Mouse (Mus musculus) gastrocnemius, adult 18-20 months (tissue): ENCODE data around the gene Cacnb4. TPM values are rescaled to one million over a fixed set of nuclear protein-coding genes. Genes with fewer than 3 reads are reported as not detected.

Experiments
- DNase-seq: peaks from one replicate; pipeline ENCODE4 v3.0.0; 2021; ENCODE audit warnings: low spot score
- total RNA-seq, 2 experiments: library from RNA; stranded (reverse); gene quantifications; 2 replicates each; pipeline ENCODE4 v1.2.3; 2021

The Cacnb4 gene
- total RNA-seq, 2 experiments from 2014 or later, result 0.21 to 0.55 TPM

DNA sequence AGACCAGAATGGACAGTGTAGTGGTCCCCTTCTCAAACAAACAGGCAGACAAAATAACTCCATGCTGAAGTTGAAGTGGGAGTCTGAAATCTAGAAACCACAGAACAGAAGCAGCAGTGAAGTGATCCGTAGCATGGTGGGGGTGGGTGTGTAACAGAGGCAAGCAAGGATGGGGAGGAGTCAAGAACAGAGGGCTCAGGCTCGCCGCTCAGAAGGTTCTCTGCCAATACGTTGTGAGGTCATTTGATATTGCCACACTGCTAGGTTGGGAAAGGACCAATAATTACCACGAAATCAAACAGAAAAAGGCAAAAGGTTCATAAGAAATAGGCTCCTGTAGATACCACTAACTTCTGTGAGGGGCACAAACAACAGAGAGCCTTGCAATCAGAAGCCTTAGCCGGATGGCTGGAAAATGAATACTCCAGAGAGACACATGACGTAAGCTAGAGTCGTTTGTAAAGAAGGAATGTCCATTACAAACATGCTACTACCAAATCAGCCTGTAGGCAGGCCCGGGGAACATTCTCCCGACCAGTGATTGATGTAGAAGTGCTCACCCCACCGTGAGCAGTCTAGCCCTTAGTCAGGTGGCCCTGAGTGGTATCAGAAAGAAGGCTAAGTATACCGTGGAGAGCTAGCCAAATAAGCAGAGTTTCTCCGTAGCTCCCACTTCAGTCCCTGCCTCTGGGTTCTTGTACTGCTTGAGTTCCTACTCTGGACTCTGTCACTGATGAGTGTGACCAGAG lies 199.7 kb downstream of the Cacnb4 start:
- no peak for DNase-seq

DNA sequence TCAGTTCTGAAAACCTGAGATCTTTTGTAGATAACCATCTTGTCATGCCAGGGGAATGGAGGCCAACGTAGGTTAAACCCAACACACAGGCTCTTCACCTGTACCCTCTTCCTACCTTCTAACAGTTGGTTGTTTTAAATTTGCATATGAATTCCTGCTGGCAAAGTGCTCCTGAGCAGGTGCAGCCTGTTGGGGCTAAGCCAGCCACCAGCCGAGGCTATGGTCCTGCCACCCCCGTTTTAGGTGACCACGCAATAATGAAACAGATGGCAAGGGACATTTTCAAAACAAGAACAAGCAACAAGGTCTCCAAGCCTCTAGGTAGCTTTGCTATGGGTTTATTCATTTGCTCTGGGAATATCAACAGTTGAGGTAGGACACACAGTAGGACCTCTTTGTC lies 200.8 kb downstream of the Cacnb4 start:
- DNase-seq, result no peak

DNA sequence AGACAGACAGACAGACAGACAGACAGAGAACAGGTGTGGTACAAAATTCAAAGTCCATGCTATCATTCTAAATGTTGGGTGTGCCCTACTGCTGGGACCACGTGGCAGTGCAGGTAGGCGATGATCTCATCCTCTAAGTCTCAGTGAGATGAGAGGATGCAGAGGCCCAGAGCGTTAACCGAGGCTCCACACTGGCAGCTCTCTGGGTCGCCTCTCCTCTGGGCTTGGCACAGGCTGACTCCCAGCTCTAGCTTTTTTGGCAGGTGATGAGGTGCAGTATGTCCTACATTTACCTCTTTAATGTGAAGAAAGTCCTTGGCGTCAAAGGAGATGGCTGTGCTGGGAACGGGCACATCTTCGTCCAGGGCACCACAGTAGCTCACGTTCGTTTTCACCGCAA lies 202.1 kb downstream of the Cacnb4 start:
- DNase-seq, result no peak

DNA sequence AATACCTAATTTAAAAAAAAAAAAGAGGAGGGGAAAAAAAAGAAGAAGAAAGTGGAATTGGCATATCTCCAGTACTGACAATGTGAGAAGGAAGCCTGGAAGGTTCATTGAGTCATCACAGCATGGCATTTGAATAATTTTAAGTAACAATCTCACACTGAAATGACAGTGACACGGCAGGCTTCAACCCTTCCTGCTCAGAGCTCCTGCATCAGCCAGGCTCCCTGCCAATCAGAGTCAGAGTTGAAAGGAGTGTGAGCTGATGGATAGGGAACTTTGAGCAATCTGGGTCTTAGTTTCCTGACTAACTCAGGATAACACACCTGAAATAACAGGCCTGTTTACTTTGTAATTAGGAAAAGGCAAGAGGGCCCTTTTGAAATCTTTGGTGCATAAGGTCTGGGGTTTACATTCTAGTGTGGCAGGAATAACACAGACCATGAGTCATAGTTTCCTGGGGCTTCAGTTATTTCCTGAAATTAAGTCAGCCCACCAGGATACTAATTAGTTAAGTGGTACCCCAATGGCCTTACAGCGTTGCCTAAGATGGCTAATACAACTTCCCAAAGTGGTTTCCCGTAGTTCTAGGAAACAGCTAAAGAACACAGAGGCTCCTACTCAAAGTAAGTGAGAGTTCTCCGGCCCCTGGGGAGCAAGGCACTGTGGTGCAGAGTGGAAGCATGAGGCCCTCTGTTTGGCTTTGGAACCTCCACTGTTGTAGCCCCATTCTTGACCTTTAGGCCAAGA lies 204.9 kb downstream of the Cacnb4 start:
- DNase-seq, result no peak

DNA sequence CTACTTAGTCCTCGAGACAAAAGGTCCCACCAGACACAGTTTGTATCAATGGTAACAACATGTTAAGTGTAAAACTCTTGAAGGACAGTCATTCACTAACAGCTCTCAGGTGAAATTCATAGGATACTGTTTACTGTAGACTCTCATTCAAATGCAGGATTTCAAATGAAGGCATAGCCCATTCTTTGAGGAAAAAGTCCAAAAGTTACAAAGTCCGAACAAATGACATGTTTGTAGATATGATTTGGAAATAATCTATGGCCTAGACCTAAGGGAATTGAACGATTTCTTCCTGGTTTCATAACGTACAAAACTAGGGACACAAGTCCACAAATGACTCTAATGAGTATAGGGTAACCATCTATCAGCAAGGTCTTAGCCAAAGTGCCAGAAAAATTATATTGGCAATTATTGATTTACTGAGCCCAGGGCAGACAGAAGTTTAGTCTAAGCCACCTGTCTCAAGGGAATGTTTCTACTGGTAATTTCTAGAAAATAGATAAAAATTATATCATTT lies 206.5 kb downstream of the Cacnb4 start:
- DNase-seq, result no peak

DNA sequence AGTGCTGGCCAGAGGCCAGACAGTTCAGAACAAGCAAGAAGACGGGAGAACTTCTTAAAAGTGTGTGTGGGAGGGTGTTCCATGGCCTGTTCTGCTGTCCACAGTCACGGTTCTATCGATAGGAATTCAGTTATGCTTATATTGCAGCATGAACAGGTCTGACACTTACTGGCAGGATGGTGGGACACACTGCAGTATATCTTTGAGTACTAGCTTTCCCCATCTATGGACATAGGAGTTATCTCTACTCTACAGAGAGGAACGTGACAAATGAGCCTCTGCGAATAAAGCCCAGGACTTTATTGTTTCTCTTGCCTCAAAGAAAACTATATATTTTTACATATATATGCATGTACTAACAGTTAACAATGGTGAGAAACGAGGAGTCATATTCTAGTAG lies 209.0 kb downstream of the Cacnb4 start:
- no peak for DNase-seq

DNA sequence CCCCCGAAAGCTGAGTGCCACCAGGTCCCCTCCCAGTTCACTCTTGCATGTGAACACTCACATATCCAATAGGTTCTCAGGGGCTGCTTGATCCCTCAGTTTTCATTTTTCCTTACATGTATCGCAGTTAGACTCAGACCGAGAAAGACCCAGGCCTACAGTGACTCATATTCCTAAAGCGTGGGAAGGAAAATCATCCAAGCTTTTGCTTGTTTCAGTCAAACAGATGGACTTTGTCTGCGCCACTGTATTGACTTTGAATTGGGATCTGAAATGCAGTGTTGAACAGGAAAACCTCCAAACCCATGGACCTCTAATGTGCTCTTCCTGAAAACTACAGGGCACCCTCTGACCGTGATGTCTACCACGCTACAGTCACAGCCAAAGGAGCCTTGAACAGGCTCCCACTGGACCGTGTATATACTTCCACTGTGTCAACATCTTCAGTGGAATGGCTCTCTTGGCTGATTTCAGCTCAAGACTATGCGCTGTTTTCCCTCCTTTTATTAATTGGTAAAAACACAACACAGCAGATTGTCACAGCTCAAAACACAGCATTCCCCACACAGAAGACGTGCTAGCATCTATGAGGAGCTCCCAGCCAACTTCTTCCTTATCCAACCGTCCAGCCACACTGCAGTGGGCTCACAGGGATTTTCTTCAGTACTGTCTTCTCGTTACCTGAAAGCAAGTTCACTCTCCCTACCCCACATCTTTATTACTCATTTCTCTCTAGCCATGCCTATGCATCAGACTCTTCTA lies 215.2 kb downstream of the Cacnb4 start:
- DNase-seq, result no peak

DNA sequence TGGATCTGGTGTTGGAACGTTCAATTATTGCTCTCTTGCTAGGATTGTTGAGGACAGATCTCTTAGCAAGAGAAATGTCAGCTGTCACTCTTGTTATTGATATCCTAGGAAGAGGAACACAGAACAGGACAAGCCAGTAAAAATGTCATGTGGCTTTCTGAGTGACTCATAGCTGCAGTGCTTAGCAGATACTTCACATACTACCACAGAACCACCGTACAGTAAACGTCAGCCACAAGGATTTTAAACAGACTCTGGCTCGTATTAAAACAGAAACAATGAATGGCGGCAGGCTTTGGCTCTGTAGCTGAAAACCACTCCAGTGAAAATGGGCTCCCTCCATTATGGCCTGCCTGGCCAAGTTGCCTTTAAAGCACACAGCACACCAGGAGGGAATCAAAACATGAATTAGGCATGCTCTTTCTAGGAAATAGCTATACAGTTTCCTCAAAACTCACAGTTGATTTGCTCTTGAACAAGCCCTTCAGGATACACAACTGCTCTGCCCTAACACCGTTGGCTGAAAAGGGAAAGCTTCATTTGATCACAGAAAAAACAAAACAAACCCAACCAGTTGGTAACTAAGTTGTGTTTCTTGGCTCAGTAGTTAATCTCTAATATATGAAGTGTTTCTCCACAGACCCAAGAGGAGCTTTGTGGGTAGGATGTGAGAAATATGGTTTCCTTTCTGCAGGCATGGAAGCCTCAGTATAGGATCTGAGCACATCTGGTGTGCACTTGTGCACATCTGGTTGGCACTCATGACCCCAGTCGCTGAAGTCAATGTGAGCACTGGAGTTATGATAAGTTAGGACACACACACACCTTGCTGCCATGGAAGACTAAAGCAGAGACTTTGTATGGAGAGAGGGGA lies 220.8 kb downstream of the Cacnb4 start:
- no peak for DNase-seq

DNA sequence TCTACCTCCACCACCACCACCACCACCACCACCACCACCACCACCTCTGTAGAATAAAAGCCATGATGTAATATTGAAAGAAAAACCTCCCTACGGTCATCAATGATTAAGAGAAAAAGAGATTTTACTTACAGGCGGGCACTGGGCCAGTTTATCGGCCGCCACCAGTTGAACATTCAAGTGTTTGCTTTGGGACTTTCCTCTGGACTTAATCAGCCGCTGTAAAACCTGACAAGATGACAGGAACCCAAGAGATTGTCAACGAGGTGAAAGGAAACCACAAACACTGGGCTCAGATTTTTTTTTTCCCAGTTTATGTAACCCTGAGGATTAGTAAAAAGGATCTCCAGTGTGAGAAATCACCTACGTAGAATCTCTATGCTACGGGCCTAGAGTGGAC lies 226.8 kb downstream of the Cacnb4 start:
- no peak for DNase-seq

DNA sequence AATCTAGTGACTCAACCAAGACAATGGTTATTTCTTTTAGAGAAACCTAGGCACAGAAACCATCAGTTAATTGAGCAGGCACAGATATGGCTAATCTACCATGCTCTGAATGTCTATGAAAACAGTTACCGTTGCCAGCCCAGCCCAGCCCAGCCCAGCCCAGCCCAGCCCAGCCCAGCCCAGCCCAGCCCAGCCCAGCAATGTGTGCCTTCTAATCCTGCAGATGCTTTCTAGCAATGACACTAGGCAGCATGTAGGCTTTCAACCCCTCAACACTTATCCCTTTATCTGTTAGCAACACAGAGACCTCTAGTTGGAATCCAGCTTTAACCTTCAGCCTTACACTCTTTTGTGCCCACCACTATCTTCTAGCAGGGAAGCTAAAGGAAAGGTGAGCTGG lies 227.7 kb downstream of the Cacnb4 start:
- no peak for DNase-seq

DNA sequence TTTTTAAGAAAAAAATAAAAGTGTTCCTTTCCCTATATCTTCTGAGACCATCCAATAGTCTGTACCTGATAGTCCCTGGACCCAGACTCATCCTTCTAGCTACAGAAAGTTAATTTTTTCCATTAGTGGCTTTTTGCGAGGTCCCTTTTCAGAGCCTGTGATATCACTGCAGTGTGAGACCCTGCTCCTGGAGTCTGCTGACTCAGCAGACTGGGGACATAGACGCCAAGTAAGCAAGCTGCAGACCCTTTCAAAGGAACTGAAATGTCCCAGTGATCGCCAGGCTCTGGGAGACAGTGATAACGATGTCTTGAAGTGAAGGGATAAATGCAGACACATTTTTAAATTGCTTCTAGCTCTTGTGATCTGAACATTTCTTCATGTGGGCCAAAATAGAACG lies 230.0 kb downstream of the Cacnb4 start:
- DNase-seq, result no peak

DNA sequence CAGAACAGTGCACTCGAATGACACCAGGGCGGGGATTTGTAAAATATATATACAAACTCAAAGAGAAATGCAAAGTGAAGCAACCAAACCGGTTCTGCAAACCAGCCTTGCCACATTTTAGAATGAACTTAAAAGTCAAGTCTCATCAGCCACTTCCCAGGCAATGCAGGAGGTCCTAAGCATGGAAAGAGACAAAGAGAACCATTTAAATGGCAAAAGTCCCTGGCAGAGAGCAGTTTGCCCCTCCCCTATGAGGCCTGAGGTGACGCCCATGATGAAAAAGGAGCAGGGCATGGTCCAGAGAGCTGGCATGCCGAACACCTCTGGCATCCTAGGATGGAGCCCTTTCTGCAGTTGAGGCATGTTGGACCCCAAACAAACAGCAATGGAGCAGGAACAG lies 234.5 kb downstream of the Cacnb4 start:
- no peak for DNase-seq

DNA sequence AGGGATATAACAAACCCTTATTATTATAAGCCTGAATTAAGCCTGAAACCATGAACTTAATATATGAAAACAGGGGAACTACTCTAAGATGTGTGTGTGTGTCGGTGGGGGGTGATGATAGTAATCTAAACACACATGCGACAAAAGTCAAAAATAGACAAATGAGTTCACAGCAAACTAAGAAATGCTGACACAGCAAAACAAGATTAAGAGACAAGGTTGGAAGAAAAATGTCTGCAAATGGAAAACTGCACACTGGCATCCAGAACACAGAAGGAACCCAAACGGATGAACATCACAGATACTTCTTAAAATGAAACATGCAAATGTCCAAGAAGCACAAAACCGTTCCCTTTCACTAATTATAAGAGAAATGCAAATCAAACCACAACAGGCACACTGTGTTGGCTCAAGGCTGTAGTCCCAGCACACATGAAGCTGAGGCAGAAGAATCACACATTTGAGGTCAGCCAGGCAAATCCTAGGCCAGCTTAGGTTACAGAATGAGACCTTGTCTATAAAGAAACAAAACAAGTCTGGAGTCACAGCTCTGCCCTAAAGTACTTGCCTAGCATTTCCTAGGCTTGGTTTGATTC lies 236.1 kb downstream of the Cacnb4 start:
- DNase-seq, result no peak

DNA sequence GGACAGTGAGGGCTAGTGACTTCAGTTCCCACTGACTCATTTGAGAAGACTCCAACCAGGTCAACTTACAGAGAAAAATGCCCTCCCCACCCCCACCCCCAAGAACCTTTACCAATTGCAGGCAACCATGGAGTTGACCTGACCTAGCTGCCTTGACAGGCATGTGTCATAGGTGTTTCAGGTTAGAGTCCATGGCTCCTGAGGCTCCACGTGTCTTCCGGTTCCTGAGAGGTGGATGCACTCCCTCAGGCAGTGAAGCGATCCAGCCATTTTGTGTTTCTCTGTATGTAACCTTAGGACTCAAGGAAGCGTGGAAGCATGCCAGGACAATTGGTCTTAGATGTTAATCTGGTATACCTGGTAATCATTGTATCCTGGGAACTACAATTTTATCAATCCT lies 238.2 kb downstream of the Cacnb4 start:
- DNase-seq, result no peak

DNA sequence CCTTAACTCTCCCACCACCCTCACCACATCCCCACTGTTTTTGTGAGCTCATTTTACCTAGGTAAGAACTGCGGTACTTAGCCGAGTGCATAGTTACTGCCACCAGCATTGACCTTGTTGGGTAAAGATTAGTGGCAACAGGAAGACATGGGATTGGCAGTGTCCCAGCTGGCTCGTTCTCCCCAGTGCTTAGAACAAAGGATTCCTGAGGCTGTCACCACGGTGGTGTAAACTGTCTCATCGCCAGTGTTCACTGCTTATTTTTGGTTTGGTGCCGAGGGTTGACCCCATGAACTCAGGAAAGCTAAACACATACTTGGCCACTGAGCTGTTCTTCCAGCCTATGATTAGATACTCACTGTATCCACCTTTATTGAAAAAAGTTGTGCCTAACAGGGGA lies 238.6 kb downstream of the Cacnb4 start:
- DNase-seq, result peak; percentile 15

DNA sequence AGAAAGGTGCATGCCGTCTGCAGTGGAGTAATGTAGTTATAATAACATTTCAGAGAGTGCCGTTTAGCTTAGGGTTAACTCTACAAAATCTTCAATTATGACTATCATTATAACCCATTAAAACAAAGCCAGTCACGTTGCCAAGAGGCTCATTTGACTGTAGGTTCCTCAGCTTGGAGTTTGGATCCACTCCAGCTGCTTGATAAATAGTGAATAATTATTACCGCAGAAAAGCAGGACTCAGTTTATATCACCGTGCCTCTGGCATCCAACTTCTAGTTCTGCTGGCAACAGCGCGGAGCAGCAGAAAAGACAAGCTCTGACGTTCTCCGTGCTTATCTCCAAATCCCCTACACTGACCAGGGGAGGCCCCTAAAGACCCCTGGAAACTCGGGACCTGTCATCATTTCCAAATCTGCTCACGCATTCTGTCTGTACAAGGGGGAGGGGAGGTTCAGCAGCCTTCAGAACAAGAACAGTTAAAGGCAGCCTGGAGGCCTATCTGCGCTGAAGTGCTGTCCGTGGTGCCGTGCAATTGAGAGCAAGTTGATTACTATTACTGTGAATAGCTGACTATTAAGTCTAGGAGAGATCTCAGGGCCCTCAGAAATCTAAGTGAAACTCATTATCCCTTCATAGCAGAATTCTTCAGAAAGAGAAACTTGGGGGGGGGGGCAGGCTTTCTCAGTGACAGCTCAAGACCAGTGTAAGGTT lies 240.6 kb downstream of the Cacnb4 start:
- no peak for DNase-seq

DNA sequence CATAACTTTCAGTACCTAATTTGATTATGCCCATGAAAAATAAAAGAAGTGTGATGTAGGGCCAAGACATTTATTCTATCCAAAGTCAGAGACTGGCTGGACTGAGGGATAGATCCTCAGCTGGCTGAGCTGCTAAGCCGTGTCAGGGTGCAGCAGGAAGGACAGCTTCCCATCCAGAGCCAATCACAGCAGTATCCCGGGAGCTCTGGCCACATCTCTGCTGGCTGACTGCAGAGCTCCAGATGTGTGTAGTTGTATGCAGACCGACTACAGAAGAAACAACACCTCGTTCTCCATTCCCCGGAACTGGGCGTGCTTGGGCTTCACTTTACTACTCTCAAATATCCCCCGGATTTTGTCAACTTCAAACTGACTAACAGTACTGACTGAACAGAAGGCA lies 243.3 kb downstream of the Cacnb4 start:
- peak; percentile 52 for DNase-seq

DNA sequence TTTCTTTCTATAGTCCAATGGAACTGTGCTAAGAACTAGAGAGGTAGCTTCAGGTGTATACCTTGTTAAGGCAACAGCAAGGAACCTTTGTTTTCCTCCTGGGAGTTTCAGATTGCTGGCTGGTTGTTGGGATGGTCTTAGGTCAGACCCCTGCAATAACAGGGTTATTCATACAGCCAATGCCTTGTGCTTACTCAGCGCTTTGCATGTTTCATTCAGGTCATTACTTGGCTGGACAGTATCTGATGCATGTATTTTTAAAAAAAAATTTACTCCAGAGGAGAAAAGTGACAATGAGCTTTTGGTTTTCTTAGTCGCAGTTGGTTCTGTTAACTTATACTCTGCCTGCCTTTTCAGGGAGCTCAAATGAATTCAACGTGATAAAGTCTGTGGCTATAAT lies 249.2 kb downstream of the Cacnb4 start:
- DNase-seq, result no peak

DNA sequence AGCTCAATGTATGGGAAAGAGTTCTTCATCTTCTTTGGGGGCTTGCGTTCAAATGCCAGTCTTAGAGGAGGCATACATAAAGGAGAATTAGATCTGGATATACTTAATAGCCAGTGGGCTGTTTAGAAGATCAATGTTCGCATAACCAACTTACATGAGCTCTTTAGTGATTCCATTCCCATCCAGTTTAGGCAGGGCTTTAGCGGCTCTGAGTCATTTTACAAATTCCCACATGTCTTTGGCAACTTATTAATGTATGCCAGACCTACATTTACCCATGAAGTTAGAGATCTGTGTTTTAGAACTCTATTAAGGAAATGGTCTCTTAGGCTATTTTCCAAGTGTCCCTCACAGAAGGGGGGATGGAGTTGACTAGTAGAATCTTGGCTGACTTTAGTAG lies 250.6 kb downstream of the Cacnb4 start:
- DNase-seq, result no peak

DNA sequence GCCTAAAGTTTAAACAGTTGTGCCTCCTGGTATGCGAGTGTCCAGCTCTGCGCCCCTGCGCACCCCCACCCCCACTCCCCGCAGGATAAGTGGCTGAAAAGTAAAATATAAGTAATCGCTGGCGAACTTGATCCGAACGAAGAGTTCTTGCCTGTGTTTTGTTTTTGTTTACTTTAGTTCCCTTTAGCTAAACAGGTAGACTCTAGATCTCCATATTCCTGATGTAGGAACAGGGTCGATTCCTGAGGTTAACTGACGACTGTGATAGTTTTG lies 251.2 kb downstream of the Cacnb4 start:
- no peak for DNase-seq
